Mouse (Mus musculus): ENCODE data around the gene Ypel4. TPM values are rescaled to one million over a fixed set of nuclear protein-coding genes. Genes with fewer than 3 reads are reported as not detected.

Gene Ypel4
- polyA plus RNA-seq, 1 experiment = 0.35 TPM

DNA sequence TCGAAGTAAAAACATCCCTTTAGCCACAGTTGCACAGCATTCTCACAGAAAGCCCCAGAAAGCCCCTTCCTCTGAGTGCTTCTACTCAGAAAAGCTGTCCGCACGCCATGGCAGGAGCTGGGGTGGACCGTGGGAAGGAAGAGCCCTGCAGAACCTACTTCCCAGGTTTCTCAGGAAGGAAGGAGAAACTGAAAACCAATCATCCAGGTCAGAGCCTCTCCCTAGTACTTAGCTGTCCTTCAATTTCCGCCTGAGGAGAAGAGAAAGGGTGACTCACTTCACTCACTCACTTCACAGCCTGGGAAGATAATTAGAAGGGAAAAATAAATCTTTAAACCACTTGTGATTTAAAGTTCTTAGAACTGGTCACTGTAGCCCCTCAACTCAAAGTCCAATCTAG is 29.5 kb upstream of the Ypel4 start:
- Histone ChIP-seq H3ac (ENCODE audit: control insufficient read depth, insufficient read length, low read depth) (no peak overlapping the region), H3K36me3 (ENCODE audit: control insufficient read depth, insufficient read depth) (peaks cover 60% of the 10 kb centered on the region), H3K27me3 (ENCODE audit: control insufficient read depth, insufficient read depth, insufficient read length) (no peaks in the 10 kb centered on the region), H3K79me3 (ENCODE audit: low read depth) (peaks cover 41% of the 10 kb centered on the region), H3K79me2 (ENCODE audit: control insufficient read depth, insufficient read depth) (peaks cover 73% of the 10 kb centered on the region), H3K4me3 (ENCODE audit: insufficient read depth, poor library complexity, severe bottlenecking) (no peak overlapping the region)
- TF ChIP-seq MYOD1 (IDR thresholded peaks at IDR 0.05; ENCODE audit: control insufficient read depth, insufficient read length, low read depth) = no peak
- no peak for TF ChIP-seq FOSL1 (IDR thresholded peaks at IDR 0.05; ENCODE audit: insufficient read depth, low read length, poor library complexity, severe bottlenecking)
- no peak for TF ChIP-seq CTCF (IDR thresholded peaks at IDR 0.05; ENCODE audit: control insufficient read depth, insufficient read depth, insufficient read length)
- TF ChIP-seq MYOG (IDR thresholded peaks at IDR 0.05; ENCODE audit: control insufficient read depth, extremely low read depth, insufficient read length) = no peak

DNA sequence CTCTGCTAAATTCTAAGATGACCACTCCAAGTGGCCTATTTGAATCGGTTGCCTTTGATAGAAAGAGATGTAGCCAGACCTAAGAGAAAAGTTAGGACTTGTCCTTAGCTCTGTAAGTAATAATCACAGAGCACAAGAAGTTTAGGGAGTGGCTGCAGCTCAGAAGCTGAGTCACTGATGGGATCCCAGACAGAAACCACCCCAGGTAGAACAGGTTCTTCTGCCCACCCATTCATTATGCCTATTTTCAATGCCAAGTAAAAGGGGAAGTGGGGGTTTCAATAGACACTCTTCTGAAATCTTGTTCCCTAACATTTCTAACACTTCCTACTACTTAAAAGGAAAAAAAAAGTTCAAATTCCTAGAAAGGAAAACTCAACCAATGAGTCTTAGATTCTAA is 28.6 kb upstream of the Ypel4 start:
- H3K36me3 ChIP-seq (ENCODE audit: control insufficient read depth, insufficient read depth) = peaks cover 62% of the 10 kb centered on the region
- H3K79me2 ChIP-seq (ENCODE audit: control insufficient read depth, insufficient read depth) = peaks cover 82% of the 10 kb centered on the region
- H3K4me3 ChIP-seq (ENCODE audit: insufficient read depth, poor library complexity, severe bottlenecking) = no peak overlapping the region
- no peaks in the 10 kb centered on the region for H3K27me3 ChIP-seq (ENCODE audit: control insufficient read depth, insufficient read depth, insufficient read length)
- peaks cover 50% of the 10 kb centered on the region for H3K79me3 ChIP-seq (ENCODE audit: low read depth)
- no peak overlapping the region for H3ac ChIP-seq (ENCODE audit: control insufficient read depth, insufficient read length, low read depth)
- TF ChIP-seq CTCF (IDR thresholded peaks at IDR 0.05; ENCODE audit: control insufficient read depth, insufficient read depth, insufficient read length) = no peak
- TF ChIP-seq MYOD1 (IDR thresholded peaks at IDR 0.05; ENCODE audit: control insufficient read depth, insufficient read length, low read depth) = no peak
- no peak for TF ChIP-seq FOSL1 (IDR thresholded peaks at IDR 0.05; ENCODE audit: insufficient read depth, low read length, poor library complexity, severe bottlenecking)
- TF ChIP-seq MYOG (IDR thresholded peaks at IDR 0.05; ENCODE audit: control insufficient read depth, extremely low read depth, insufficient read length) = no peak
- TF ChIP-seq MAX (IDR thresholded peaks at IDR 0.05) = no peak
- TF ChIP-seq USF1 (IDR thresholded peaks at IDR 0.05; ENCODE audit: low read depth) = no peak
- TF ChIP-seq CEBPB (IDR thresholded peaks at IDR 0.05; ENCODE audit: low read depth) = no peak

DNA sequence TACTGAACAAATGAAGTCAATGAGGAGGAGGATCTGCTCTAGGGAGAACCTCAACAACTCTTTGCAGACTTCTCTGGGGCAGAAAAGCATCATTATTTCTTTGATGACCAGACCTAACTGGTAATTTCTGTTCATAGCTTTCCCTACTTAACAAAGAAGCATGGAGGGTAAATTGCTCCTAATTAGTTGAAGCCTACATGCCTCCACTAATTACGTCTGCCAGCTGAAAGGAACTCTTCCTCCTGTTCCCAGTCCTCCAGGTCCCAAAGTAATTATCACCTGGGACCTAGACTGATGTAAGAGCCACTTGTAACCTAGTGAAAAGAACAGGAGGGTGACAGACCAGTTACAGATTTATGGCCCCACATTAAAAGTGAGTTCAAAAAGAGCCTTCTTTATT is 26.3 kb upstream of the Ypel4 start:
- H3ac ChIP-seq (ENCODE audit: control insufficient read depth, insufficient read length, low read depth) = no peak overlapping the region
- H3K4me3 ChIP-seq (ENCODE audit: insufficient read depth, poor library complexity, severe bottlenecking) = no peak overlapping the region
- peaks cover 71% of the 10 kb centered on the region for H3K79me3 ChIP-seq (ENCODE audit: low read depth)
- peaks cover 100% of the 10 kb centered on the region for H3K79me2 ChIP-seq (ENCODE audit: control insufficient read depth, insufficient read depth)
- H3K36me3 ChIP-seq (ENCODE audit: control insufficient read depth, insufficient read depth) = peaks cover 59% of the 10 kb centered on the region
- no peaks in the 10 kb centered on the region for H3K27me3 ChIP-seq (ENCODE audit: control insufficient read depth, insufficient read depth, insufficient read length)
- TF ChIP-seq USF1 (IDR thresholded peaks at IDR 0.05; ENCODE audit: low read depth) (no peak), CEBPB (IDR thresholded peaks at IDR 0.05; ENCODE audit: low read depth) (no peak), MYOD1 (IDR thresholded peaks at IDR 0.05; ENCODE audit: control insufficient read depth, insufficient read length, low read depth) (no peak), CTCF (IDR thresholded peaks at IDR 0.05; ENCODE audit: control insufficient read depth, insufficient read depth, insufficient read length) (no peak), FOSL1 (IDR thresholded peaks at IDR 0.05; ENCODE audit: insufficient read depth, low read length, poor library complexity, severe bottlenecking) (no peak), MAX (IDR thresholded peaks at IDR 0.05) (no peak), MYOG (IDR thresholded peaks at IDR 0.05; ENCODE audit: control insufficient read depth, extremely low read depth, insufficient read length) (no peak)

DNA sequence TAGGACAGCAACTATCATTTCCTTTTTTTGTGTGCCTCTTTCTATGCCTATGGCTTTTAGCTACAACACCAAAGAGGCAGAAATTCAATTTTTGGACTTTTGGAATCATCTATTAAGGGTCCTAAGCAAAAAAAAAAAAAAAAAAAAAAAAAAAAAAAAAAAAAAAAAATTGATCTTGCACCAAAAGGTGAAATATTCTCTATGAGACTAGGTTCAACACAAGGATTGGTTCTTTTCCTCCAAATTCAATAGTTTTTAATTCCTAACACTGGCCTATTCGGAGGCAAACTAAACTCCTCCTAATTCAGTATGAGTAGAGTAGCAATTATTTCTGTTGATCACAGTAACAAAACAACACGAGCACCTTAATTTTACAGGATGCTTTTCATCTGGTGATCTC is 22.0 kb upstream of the Ypel4 start:
- Histone ChIP-seq H3K36me3 (ENCODE audit: control insufficient read depth, insufficient read depth) (peaks cover 45% of the 10 kb centered on the region), H3K79me3 (ENCODE audit: low read depth) (peaks cover 74% of the 10 kb centered on the region), H3K4me3 (ENCODE audit: insufficient read depth, poor library complexity, severe bottlenecking) (no peak overlapping the region), H3K79me2 (ENCODE audit: control insufficient read depth, insufficient read depth) (peaks cover 78% of the 10 kb centered on the region), H3K27me3 (ENCODE audit: control insufficient read depth, insufficient read depth, insufficient read length) (no peaks in the 10 kb centered on the region), H3ac (ENCODE audit: control insufficient read depth, insufficient read length, low read depth) (no peak overlapping the region)
- no peak for TF ChIP-seq CTCF (IDR thresholded peaks at IDR 0.05; ENCODE audit: control insufficient read depth, insufficient read depth, insufficient read length)
- TF ChIP-seq MYOD1 (IDR thresholded peaks at IDR 0.05; ENCODE audit: control insufficient read depth, insufficient read length, low read depth) = no peak
- TF ChIP-seq CEBPB (IDR thresholded peaks at IDR 0.05; ENCODE audit: low read depth) = no peak
- no peak for TF ChIP-seq FOSL1 (IDR thresholded peaks at IDR 0.05; ENCODE audit: insufficient read depth, low read length, poor library complexity, severe bottlenecking)
- TF ChIP-seq MAX (IDR thresholded peaks at IDR 0.05) = no peak
- TF ChIP-seq MYOG (IDR thresholded peaks at IDR 0.05; ENCODE audit: control insufficient read depth, extremely low read depth, insufficient read length) = no peak
- no peak for TF ChIP-seq USF1 (IDR thresholded peaks at IDR 0.05; ENCODE audit: low read depth)

DNA sequence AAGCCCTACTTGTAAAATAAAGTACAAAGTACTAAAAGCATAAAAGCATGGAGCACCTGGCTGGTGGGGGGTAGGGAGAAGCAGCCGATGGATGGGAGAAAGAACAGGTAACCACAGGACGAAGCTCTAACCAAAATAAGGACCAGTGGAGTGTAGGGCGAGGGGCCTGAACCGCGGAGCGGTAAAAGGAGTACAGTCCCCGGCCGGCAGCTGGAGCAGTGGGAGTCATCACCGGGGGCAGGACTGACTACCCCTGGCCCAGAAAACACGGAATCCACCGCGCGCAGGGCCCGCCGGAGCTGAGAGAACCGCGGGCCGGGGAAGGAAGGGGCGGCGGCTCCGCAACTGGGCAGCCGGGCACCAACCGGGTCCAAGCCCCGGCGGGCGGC is 19.4 kb upstream of the Ypel4 start:
- H3K4me3 ChIP-seq (ENCODE audit: insufficient read depth, poor library complexity, severe bottlenecking) = peak overlapping the region; percentile 93
- peaks cover 49% of the 10 kb centered on the region for H3K79me3 ChIP-seq (ENCODE audit: low read depth)
- no peaks in the 10 kb centered on the region for H3K27me3 ChIP-seq (ENCODE audit: control insufficient read depth, insufficient read depth, insufficient read length)
- peaks cover 53% of the 10 kb centered on the region for H3K79me2 ChIP-seq (ENCODE audit: control insufficient read depth, insufficient read depth)
- peaks cover 22% of the 10 kb centered on the region for H3K36me3 ChIP-seq (ENCODE audit: control insufficient read depth, insufficient read depth)
- TF ChIP-seq FOSL1 (IDR thresholded peaks at IDR 0.05; ENCODE audit: insufficient read depth, low read length, poor library complexity, severe bottlenecking) (no peak), CTCF (IDR thresholded peaks at IDR 0.05; ENCODE audit: control insufficient read depth, insufficient read depth, insufficient read length) (no peak), MYOG (IDR thresholded peaks at IDR 0.05; ENCODE audit: control insufficient read depth, extremely low read depth, insufficient read length) (no peak), MAX (IDR thresholded peaks at IDR 0.05) (no peak), CEBPB (IDR thresholded peaks at IDR 0.05; ENCODE audit: low read depth) (no peak), MYOD1 (IDR thresholded peaks at IDR 0.05; ENCODE audit: control insufficient read depth, insufficient read length, low read depth) (no peak), USF1 (IDR thresholded peaks at IDR 0.05; ENCODE audit: low read depth) (no peak)
- H3ac ChIP-seq (ENCODE audit: control insufficient read depth, insufficient read length, low read depth) = peak overlapping the region; percentile 88
